Mouse (Mus musculus) E14TG2a.4 (cell line): ENCODE measurements at regions not wholly inside any gene's neighbourhood (a gene's known extent, or its start where the extent isn't known, plus 50 kb on each side); places are given as distances from the start of the nearest gene placed in this dataset.

Experiments used
- CTCF ChIP-seq: conservative IDR thresholded peaks from 2 replicates; pipeline ENCODE4 v1.5.1; 2014; ENCODE audit warnings: low read length
- NANOG ChIP-seq: IDR thresholded peaks from 2 replicates; pipeline ENCODE4 v1.6.1; 2014; ENCODE audit warnings: borderline replicate concordance, low read length, mixed read lengths
- POU5F1 ChIP-seq: IDR thresholded peaks from 2 replicates; pipeline ENCODE4 v1.6.1; 2014; ENCODE audit warnings: low read length, borderline replicate concordance

DNA sequence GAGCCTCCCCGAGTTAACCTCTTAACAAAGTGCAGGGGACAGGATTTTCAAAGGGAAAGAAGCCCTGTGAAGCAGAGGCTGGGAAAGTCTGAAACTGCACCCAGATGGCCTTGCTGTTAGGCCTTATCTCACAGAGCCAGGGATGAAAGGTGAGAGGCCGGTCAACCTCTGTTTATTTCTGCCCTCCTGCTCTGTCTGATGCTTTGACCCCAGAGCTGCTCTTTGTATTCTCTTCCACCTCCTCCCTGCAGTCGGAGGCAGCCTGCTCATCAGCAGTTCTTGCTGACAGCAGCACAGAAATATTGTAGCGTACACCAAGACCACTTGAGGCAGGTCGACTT is 212.2 kb downstream of the Enc1 start:
- TF ChIP-seq CTCF (no peak), NANOG (no peak), POU5F1 (no peak)
